Comparison of ENCODE assay signal across 11 mouse cellular contexts in the genomic region with DNA sequence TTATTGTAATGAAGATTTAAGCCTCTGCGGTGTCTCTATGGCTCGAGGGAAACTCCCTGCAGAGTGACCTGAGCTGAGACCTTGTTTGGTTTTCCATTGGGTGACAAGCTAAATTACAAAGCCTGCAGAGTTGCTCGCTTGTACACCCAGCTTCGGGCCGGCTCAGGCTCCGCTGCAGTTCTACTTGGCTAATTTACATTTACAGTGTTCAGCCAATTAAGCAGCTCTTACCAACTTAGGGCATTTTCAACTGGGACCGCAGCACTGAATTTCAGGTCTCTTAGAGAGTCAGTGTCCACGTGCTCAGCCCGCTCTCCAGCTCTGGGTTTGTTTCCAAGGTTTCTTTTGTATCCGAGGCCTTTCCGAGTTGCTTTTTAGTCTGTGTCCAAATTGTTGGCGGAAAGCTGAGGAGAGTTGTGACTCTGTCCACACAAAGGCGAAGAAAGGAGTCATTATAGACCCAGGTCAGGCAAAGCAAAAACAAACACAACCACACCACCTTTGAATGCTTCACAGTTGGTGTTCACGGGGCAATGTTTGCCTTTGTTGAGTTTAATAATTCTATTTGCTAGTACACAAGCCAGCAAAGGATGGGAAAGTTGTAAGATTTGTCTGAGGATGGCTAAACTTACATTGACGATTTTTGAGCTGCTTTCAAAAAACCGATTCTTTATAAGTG.
DNase-seq lines count a peak whose midpoint lies in the region; ATAC-seq and TF ChIP-seq lines count a peak whose summit lies in the region.
"Had no signal": no experiment of that assay in that cellular context is flagged by ENCODE, and none has a peak within 500 bp of the region (broad histone marks: within the 10 kb centered on the region; RNA-seq: fewer than 3 reads in every experiment).

No protein-coding gene starts in this region.

- WGBS in hindbrain, postnatal 0 days, result 18% methylated on average over 16 of the region's 16 CpGs

- no peaks in the 10 kb centered on the region for H3K9me3 ChIP-seq in hindbrain, postnatal 0 days (ENCODE audit: low read length)
- H3K9me3 ChIP-seq: megakaryocyte, embryonic 14.5 days had no signal

- DNase-seq in right cerebral cortex, postnatal 10 days (ENCODE audit: low spot score in 2 of 2), result peak; percentile 49 to 61
- no peak for DNase-seq in right cerebral cortex, adult 2 months (ENCODE audit: low spot score in 2 of 2)
- peak; percentile 81 for DNase-seq in hindbrain, postnatal 0 days (ENCODE audit: low spot score)
- peak; percentile 50 for DNase-seq in mesoderm, embryonic 11.5 days (ENCODE audit: low read depth, low spot score)
- no peak for DNase-seq in spleen, adult 12 weeks (ENCODE audit: low spot score)
- no peak for DNase-seq in ovary, postnatal 36 days (ENCODE audit: low spot score)
- DNase-seq in cerebellum, postnatal 4 days (ENCODE audit: low spot score in 2 of 2), result no peak
- no peak for DNase-seq in cerebellum, adult 11 months
- DNase-seq: gastrocnemius, postnatal 25 days; liver had no signal

- H3K4me1 ChIP-seq in hindbrain, postnatal 0 days (ENCODE audit: insufficient read depth, low read length), result peaks cover 2% of the 10 kb centered on the region; the same call in 1 of the 2 replicates
- H3K4me1 ChIP-seq: megakaryocyte, embryonic 14.5 days had no signal

- H3K27ac ChIP-seq in hindbrain, postnatal 0 days, result peak overlapping the region; percentile 58; the same call in 1 of the 2 replicates

- H3K4me2 ChIP-seq in hindbrain, postnatal 0 days (ENCODE audit: low read depth, low read length), result 0 out of 2 replicates have a peak overlapping the region, but pooled peaks have one; percentile 3

- TF ChIP-seq CTCF in hindbrain, postnatal 0 days (IDR thresholded peaks at IDR 0.05; ENCODE audit: low read depth), result no peak

- no peak overlapping the region for H3K9ac ChIP-seq in hindbrain, postnatal 0 days (replicated peaks; ENCODE audit: low read length)

- no peaks in the 10 kb centered on the region for H3K27me3 ChIP-seq in hindbrain, postnatal 0 days (ENCODE audit: insufficient read depth, low read length)

- no peaks in the 10 kb centered on the region for H3K36me3 ChIP-seq in hindbrain, postnatal 0 days (ENCODE audit: insufficient read depth, low read length)

- peak; percentile 88 for ATAC-seq in hindbrain, postnatal 0 days

- H3K4me3 ChIP-seq in hindbrain, postnatal 0 days (ENCODE audit: low read length), result no peak overlapping the region
- H3K4me3 ChIP-seq: megakaryocyte, embryonic 14.5 days had no signal

Comparison
In these comparisons a context has a peak if more than half of its experiments do, and no peak if none do; other contexts are left out.
1. DNase-seq: peak in right cerebral cortex, postnatal 10 days (2 of 2), hindbrain, postnatal 0 days (single experiment) and mesoderm, embryonic 11.5 days (single experiment); none in right cerebral cortex, adult 2 months (0 of 2), spleen, adult 12 weeks (single experiment), ovary, postnatal 36 days (single experiment), cerebellum, postnatal 4 days (0 of 2) and cerebellum, adult 11 months (single experiment).